Mouse (Mus musculus) lung, adult 2 months (tissue): ENCODE measurements at regions not wholly inside any gene's neighbourhood (a gene's known extent, or its start where the extent isn't known, plus 50 kb on each side); places are given as distances from the start of the nearest gene placed in this dataset.

Experiments used
- CTCF ChIP-seq: fragments of 200-500 bp; IDR thresholded peaks from 2 replicates; pipeline ENCODE4 v1.5.1; 2011; ENCODE audit warnings: mild to moderate bottlenecking, low read length, control low read depth; ENCODE audit not compliant: insufficient read depth
- POLR2A ChIP-seq: fragments of 200-500 bp; IDR thresholded peaks from 2 replicates; pipeline ENCODE4 v1.6.1; 2011; ENCODE audit warnings: low read depth, mild to moderate bottlenecking, control low read depth, low read length, borderline replicate concordance; ENCODE audit errors: extremely low read depth

GRCm38 (mm10) chr11:111964066-111964465 is 818.0 kb upstream of the Sox9 start:
- TF ChIP-seq CTCF: no peak
- TF ChIP-seq POLR2A: no peak
